Mouse (Mus musculus) T-helper 17 cell (primary cell): Measurements from ENCODE around the gene Oas3.

Source experiments
- in situ Hi-C, 2 experiments: fragments of 300-600 bp; cut with MboI, MseI; formaldehyde crosslinking; loops; 1 replicate in 1 of 2; 2 replicates in 1 of 2; pipeline ENCODE4 v1.15.1; 2025; ENCODE audit warnings: high pct_unique_total_duplicates in 2 of 2

The Oas3 gene

GRCm38 (mm10) chr5:120703660-120704059 lies 73.8 kb downstream of the Oas3 start:
- in situ Hi-C loops = no loop called here
